Comparison of ENCODE assay signal across 26 mouse cellular contexts in genomic region chr10:59774141-59774534, GRCm38 (mm10).
A peak's percentile ranks its signal among the peaks of the same experiment; 100 is the strongest.
DNase-seq lines count a peak whose midpoint lies in the region; ATAC-seq and TF ChIP-seq lines count a peak whose summit lies in the region.
"Had no signal": no experiment of that assay in that cellular context is flagged by ENCODE, and none has a peak within 500 bp of the region (broad histone marks: within the 10 kb centered on the region; RNA-seq: fewer than 3 reads in every experiment).

No protein-coding gene starts in this region.

- H3K27ac ChIP-seq in forebrain, postnatal 0 days (ENCODE audit: low read depth, low read length): no peak overlapping the region
- H3K27ac ChIP-seq in forebrain, embryonic 15.5 days (replicated peaks): no peak overlapping the region
- peak overlapping the region; percentile 31; the same call in 1 of the 2 replicates for H3K27ac ChIP-seq in liver, postnatal 0 days (ENCODE audit: low read depth)
- no peak overlapping the region for H3K27ac ChIP-seq in liver, embryonic 12.5 days
- peak overlapping the region; percentile 60; the same call in 1 of the 2 replicates for H3K27ac ChIP-seq in hindbrain, embryonic 12.5 days
- 0 out of 2 replicates have a peak overlapping the region, but pooled peaks have one; percentile 23 for H3K27ac ChIP-seq in hindbrain, embryonic 14.5 days
- H3K27ac ChIP-seq in intestine, embryonic 15.5 days: no peak overlapping the region
- H3K27ac ChIP-seq: embryonic facial prominence, embryonic 12.5 days; heart, embryonic 13.5 days; kidney, postnatal 0 days had no signal

- H3K4me2 ChIP-seq in forebrain, postnatal 0 days (ENCODE audit: low read depth): no peak overlapping the region
- H3K4me2 ChIP-seq in forebrain, embryonic 15.5 days (replicated peaks): no peak overlapping the region
- H3K4me2 ChIP-seq in liver, postnatal 0 days (ENCODE audit: low read depth, low read length): no peak overlapping the region
- no peak overlapping the region for H3K4me2 ChIP-seq in liver, embryonic 12.5 days
- H3K4me2 ChIP-seq in hindbrain, embryonic 12.5 days (replicated peaks): no peak overlapping the region
- H3K4me2 ChIP-seq in hindbrain, embryonic 14.5 days (replicated peaks): no peak overlapping the region
- H3K4me2 ChIP-seq in intestine, embryonic 15.5 days (replicated peaks): no peak overlapping the region
- H3K4me2 ChIP-seq: embryonic facial prominence, embryonic 12.5 days; heart, embryonic 13.5 days; liver, embryonic 11.5 days had no signal

- no peak for TF ChIP-seq CTCF in forebrain, postnatal 0 days (IDR thresholded peaks at IDR 0.05; ENCODE audit: low read depth)
- TF ChIP-seq CTCF in liver, postnatal 0 days (IDR thresholded peaks at IDR 0.05; ENCODE audit: low read depth): no peak

- H3K4me1 ChIP-seq in forebrain, postnatal 0 days (ENCODE audit: insufficient read depth): peaks cover 9% of the 10 kb centered on the region; the same call in 1 of the 2 replicates
- H3K4me1 ChIP-seq in forebrain, embryonic 15.5 days: peaks cover 19% of the 10 kb centered on the region
- peaks cover 5% of the 10 kb centered on the region; the same call in 1 of the 2 replicates for H3K4me1 ChIP-seq in liver, postnatal 0 days (ENCODE audit: insufficient read depth)
- H3K4me1 ChIP-seq in liver, embryonic 12.5 days: no peaks in the 10 kb centered on the region
- H3K4me1 ChIP-seq in hindbrain, embryonic 12.5 days: no peaks in the 10 kb centered on the region
- peaks cover 23% of the 10 kb centered on the region for H3K4me1 ChIP-seq in hindbrain, embryonic 14.5 days (replicated peaks; ENCODE audit: control insufficient read depth, insufficient read depth, low read length)
- H3K4me1 ChIP-seq in intestine, embryonic 15.5 days (replicated peaks): 0 out of 2 replicates have a peak, but pooled peaks cover 3% of the 10 kb centered on the region
- H3K4me1 ChIP-seq: embryonic facial prominence, embryonic 12.5 days had no signal

- peak overlapping the region; percentile 2; the same call in 1 of the 2 replicates for H3K9ac ChIP-seq in forebrain, postnatal 0 days
- no peak overlapping the region for H3K9ac ChIP-seq in forebrain, embryonic 15.5 days (replicated peaks)
- no peak overlapping the region for H3K9ac ChIP-seq in liver, postnatal 0 days (replicated peaks)
- H3K9ac ChIP-seq in liver, embryonic 12.5 days: no peak overlapping the region
- no peak overlapping the region for H3K9ac ChIP-seq in hindbrain, embryonic 12.5 days
- no peak overlapping the region for H3K9ac ChIP-seq in hindbrain, embryonic 14.5 days
- no peak overlapping the region for H3K9ac ChIP-seq in intestine, embryonic 15.5 days
- H3K9ac ChIP-seq: embryonic facial prominence, embryonic 12.5 days; heart, embryonic 13.5 days had no signal

- no peak for DNase-seq in forebrain, postnatal 0 days
- DNase-seq in liver, postnatal 0 days: no peak
- DNase-seq in hindbrain, embryonic 14.5 days (ENCODE audit: low spot score): no peak
- DNase-seq: adrenal gland, postnatal 14 days; cerebellum, adult 11-12 months; cerebellum, adult 9-11 months; embryo, embryonic 11 days; gastrocnemius, postnatal 10 days; heart, postnatal 10 days; kidney, adult 2 months; kidney, postnatal 4 days; lung, adult 18-20 months; lung, postnatal 4 days; spleen, adult 18-20 months; thymus, postnatal 14 days had no signal

- H3K9me3 ChIP-seq in forebrain, postnatal 0 days (ENCODE audit: low read length): no peaks in the 10 kb centered on the region
- no peaks in the 10 kb centered on the region for H3K9me3 ChIP-seq in forebrain, embryonic 15.5 days
- H3K9me3 ChIP-seq in liver, postnatal 0 days (ENCODE audit: low read length): no peaks in the 10 kb centered on the region
- H3K9me3 ChIP-seq in liver, embryonic 12.5 days (replicated peaks): no peaks in the 10 kb centered on the region
- no peaks in the 10 kb centered on the region for H3K9me3 ChIP-seq in hindbrain, embryonic 12.5 days (replicated peaks)
- no peaks in the 10 kb centered on the region for H3K9me3 ChIP-seq in hindbrain, embryonic 14.5 days (ENCODE audit: control insufficient read depth, low read length)
- no peaks in the 10 kb centered on the region for H3K9me3 ChIP-seq in intestine, embryonic 15.5 days
- H3K9me3 ChIP-seq: embryonic facial prominence, embryonic 12.5 days; heart, embryonic 13.5 days; megakaryocyte, embryonic 14.5 days had no signal

- TF ChIP-seq EP300 in liver, postnatal 0 days (IDR thresholded peaks at IDR 0.05; ENCODE audit: low read depth): no peak

- H3K4me3 ChIP-seq in forebrain, postnatal 0 days (ENCODE audit: low read depth, low read length): no peak overlapping the region
- H3K4me3 ChIP-seq in forebrain, embryonic 15.5 days: no peak overlapping the region
- H3K4me3 ChIP-seq in liver, postnatal 0 days (ENCODE audit: low read depth, low read length): no peak overlapping the region
- no peak overlapping the region for H3K4me3 ChIP-seq in liver, embryonic 12.5 days
- no peak overlapping the region for H3K4me3 ChIP-seq in hindbrain, embryonic 12.5 days
- no peak overlapping the region for H3K4me3 ChIP-seq in hindbrain, embryonic 14.5 days (replicated peaks; ENCODE audit: low read length)
- no peak overlapping the region for H3K4me3 ChIP-seq in intestine, embryonic 15.5 days (replicated peaks)
- H3K4me3 ChIP-seq: embryonic facial prominence, embryonic 12.5 days; heart, embryonic 13.5 days; megakaryocyte, embryonic 14.5 days had no signal

- 0 out of 2 replicates have a peak, but pooled peaks cover under 1% of the 10 kb centered on the region for H3K36me3 ChIP-seq in forebrain, postnatal 0 days (ENCODE audit: insufficient read depth)
- H3K36me3 ChIP-seq in forebrain, embryonic 15.5 days: no peaks in the 10 kb centered on the region
- peaks cover 9% of the 10 kb centered on the region; the same call in 1 of the 2 replicates for H3K36me3 ChIP-seq in liver, postnatal 0 days (replicated peaks; ENCODE audit: insufficient read depth, low read length)
- H3K36me3 ChIP-seq in liver, embryonic 12.5 days: peaks cover 3% of the 10 kb centered on the region; the same call in 1 of the 2 replicates
- H3K36me3 ChIP-seq in hindbrain, embryonic 12.5 days: peaks cover 6% of the 10 kb centered on the region; the same call in 1 of the 2 replicates
- H3K36me3 ChIP-seq in hindbrain, embryonic 14.5 days (replicated peaks; ENCODE audit: control insufficient read depth, insufficient read depth): no peaks in the 10 kb centered on the region
- H3K36me3 ChIP-seq in intestine, embryonic 15.5 days: no peaks in the 10 kb centered on the region

- no peaks in the 10 kb centered on the region for H3K27me3 ChIP-seq in forebrain, postnatal 0 days (ENCODE audit: insufficient read depth, low read length)
- H3K27me3 ChIP-seq in forebrain, embryonic 15.5 days: no peaks in the 10 kb centered on the region
- no peaks in the 10 kb centered on the region for H3K27me3 ChIP-seq in liver, postnatal 0 days (ENCODE audit: insufficient read depth, low read length)
- H3K27me3 ChIP-seq in liver, embryonic 12.5 days (replicated peaks): no peaks in the 10 kb centered on the region
- no peaks in the 10 kb centered on the region for H3K27me3 ChIP-seq in hindbrain, embryonic 12.5 days
- no peaks in the 10 kb centered on the region for H3K27me3 ChIP-seq in hindbrain, embryonic 14.5 days (ENCODE audit: control insufficient read depth, insufficient read depth, low read length)
- no peaks in the 10 kb centered on the region for H3K27me3 ChIP-seq in intestine, embryonic 15.5 days (replicated peaks)
- H3K27me3 ChIP-seq: embryonic facial prominence, embryonic 12.5 days; heart, embryonic 13.5 days; megakaryocyte, embryonic 14.5 days had no signal

- no peak for ATAC-seq in forebrain, postnatal 0 days
- ATAC-seq in forebrain, embryonic 15.5 days (replicated peaks): no peak
- ATAC-seq in liver, postnatal 0 days: peak; percentile 66
- no peak for ATAC-seq in liver, embryonic 12.5 days
- no peak for ATAC-seq in hindbrain, embryonic 12.5 days (ENCODE audit: low FRiP score)
- ATAC-seq in hindbrain, embryonic 14.5 days (ENCODE audit: low FRiP score): no peak
- no peak for ATAC-seq in intestine, embryonic 15.5 days
- ATAC-seq: CD4-positive, CD25-positive, alpha-beta regulatory T cell, adult 4 months; lung, postnatal 0 days had no signal

- 82% methylated on average over 3 of the region's 3 CpGs for WGBS in forebrain, postnatal 0 days
- WGBS in forebrain, embryonic 15.5 days: 85% methylated on average over 3 of the region's 3 CpGs
- WGBS in liver, postnatal 0 days (ENCODE audit: insufficient replicate concordance): 75% methylated on average over 3 of the region's 3 CpGs
- WGBS in liver, embryonic 12.5 days (ENCODE audit: insufficient replicate concordance): 82% methylated on average over 3 of the region's 3 CpGs
- 90% methylated on average over 3 of the region's 3 CpGs for WGBS in hindbrain, embryonic 12.5 days
- WGBS in hindbrain, embryonic 14.5 days: 82% methylated on average over 3 of the region's 3 CpGs
- WGBS in intestine, embryonic 15.5 days: 81% methylated on average over 3 of the region's 3 CpGs

Comparison
In these comparisons a context has a peak if more than half of its experiments do, and no peak if none do; other contexts are left out.
1. H3K27ac ChIP-seq: peak in liver, postnatal 0 days (single experiment), hindbrain, embryonic 12.5 days (single experiment) and hindbrain, embryonic 14.5 days (single experiment); none in forebrain, postnatal 0 days (single experiment), forebrain, embryonic 15.5 days (single experiment), liver, embryonic 12.5 days (single experiment) and intestine, embryonic 15.5 days (single experiment).